Mouse (Mus musculus) layer of hippocampus, postnatal 14 days (tissue): ENCODE results near the gene Nsa2. TPM values are rescaled to one million over a fixed set of nuclear protein-coding genes. Genes with fewer than 3 reads are reported as not detected.
A peak's percentile ranks its signal among the peaks of the same experiment; 100 is the strongest.
"Not testable (repeated sequence)": the region's sequence is repeated elsewhere in the genome, so short reads cannot be mapped to it uniquely, and the experiment has no call there.

Experiments
- DNase-seq, 2 experiments: peaks; one replicate each; pipeline ENCODE4 v3.0.0; 2021 to 2022; ENCODE audit warnings: low spot score in 2 of 2, mixed read lengths in 1 of 2
- long read RNA-seq, 2 experiments: library from polyadenylated mRNA; stranded (forward); transcript quantifications; one replicate each; pipeline ENCODE4 v2.0.0; 2021
- total RNA-seq, 2 experiments: library from RNA; stranded (reverse); gene quantifications; 2 replicates each; pipeline ENCODE4 v1.2.3; 2021

The Nsa2 gene
- 10 to 100 TPM; 60.5 to 67.7 TPM for total RNA-seq
- long read RNA-seq, experiment 1, transcript Nsa2-201 (6 exons, 2,700 nt), result major isoform, 17 of 25 reads
- long read RNA-seq, experiment 1, partial matches to known transcripts, result 1 of 25 reads
- long read RNA-seq, experiment 1, other reads (novel, unspliced or antisense), result 7 of 25 reads
- long read RNA-seq, experiment 2, transcript Nsa2-201 (6 exons, 2,700 nt), result major isoform, 28 of 37 reads
- long read RNA-seq, experiment 2, partial matches to known transcripts, result 3 of 37 reads
- long read RNA-seq, experiment 2, other reads (novel, unspliced or antisense), result 6 of 37 reads

DNA sequence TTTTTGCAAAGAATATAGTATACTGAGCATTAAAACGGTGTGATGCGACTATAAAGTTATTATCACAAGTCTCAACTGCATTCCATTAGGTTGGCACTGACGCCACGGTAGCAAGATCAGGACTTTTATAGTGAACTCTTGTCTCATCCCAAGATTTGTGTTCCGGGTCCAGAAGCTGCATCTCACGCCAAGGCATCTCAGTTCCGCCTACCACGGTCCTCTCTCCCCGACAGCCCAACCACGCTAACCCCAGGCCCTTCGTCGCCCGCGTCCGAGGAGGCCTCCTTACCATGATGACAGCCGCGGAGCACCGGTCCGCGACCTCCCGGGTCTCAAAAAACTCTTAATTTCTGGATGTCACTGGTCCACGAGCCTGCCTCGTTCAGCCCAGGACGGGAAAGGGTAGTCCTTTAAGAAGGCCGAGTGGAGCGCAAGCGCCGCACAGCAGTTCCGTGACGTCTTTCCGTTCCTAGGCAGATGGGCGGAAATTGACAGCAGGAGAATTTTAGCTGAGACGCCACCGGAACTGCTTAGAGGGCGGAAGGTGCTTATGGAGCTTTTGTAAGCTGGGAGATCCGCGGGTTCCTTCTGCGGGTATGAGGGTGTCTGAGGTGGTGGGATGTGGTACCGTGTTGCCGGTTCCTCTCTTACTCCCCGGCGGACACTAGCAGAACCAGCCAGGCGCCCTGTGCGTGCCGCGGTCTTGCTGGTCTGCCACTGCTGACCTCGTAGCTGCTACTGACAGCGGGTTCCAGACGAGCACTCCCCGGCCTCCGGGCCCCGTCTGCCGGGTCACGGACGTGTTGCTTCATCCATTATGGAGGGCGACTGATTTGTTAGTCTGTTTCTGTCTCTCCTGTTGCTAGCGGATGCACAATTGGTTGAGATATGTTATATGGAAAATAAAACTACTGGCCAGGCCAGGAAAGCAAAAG, at the start of gene Nsa2, which contains the start of gene Gfm2:
Gene Nsa2 (minus strand): TSS at position 472 of the 935 bp plus-strand sequence.
Gene Gfm2 (plus strand): TSS at position 472 of the 935 bp plus-strand sequence.
- peak; percentile 94 to 95 for DNase-seq

DNA sequence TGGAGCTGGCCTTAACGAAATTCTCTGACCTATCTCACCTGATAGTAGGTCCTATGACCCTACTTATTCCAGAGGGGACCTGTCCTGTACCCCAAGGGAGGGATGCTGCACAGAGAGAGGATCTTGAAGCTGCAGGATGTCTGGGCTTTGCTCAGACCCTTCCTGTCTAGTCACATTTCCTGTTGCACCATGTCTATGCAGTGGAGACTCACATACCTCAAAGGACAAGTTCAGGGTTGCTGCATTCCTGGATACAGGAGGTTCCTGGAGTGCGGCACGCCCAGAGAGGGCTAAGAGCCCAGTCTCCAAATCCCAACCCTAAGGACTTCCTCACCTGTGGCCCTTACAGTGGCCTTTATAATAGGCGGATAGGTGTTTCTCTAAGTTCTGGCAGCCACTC, 48.6 kb upstream of the Nsa2 start:
- no peak for DNase-seq

DNA sequence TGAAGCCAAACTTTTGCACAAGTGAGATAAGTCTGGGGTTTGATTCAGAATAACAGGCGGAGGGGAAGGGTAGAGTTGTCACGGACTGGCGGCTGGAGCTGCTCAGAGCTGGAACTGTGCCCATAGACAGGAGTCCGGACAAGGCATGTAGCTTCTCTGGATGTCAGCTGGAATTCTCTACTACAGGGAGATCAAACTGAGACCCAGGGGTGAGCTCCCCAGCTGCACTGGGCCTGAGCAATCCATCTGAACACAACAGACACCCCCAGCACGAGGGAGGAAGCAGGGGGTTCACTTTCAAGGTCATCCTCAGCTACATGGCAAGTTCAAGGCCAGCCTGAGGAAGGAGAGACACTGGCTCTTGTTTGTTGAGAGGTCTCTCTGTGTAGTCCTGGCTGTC, 46.9 kb upstream of the Nsa2 start:
- DNase-seq, result no peak

DNA sequence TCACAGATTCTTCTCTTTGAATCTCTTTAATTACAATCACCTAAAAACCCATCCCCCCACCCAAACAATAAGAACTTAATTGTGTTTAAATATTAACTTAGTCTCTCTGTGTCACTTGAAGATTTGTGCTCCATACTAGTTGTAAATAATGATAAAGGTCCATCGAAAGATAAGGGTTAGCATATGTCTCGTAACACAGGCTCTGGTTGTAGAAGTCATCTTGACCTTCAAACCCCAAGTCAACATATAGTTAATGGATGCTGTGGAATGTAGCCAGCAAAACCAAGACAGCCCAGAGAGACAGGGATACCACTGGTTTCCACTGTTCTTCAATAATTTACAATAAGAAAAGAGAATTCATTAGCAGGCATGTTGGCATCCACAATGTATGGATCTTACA, 46.4 kb upstream of the Nsa2 start:
- no peak for DNase-seq

- DNase-seq, result no peak
Observed at GRCm38 (mm10) chr13:97182821-97183220, 45.1 kb upstream of the Nsa2 start.

- DNase-seq, result no peak
Observed at GRCm38 (mm10) chr13:97180113-97180828, 42.5 kb upstream of the Nsa2 start.

GRCm38 (mm10) chr13:97178943-97179342, 41.2 kb upstream of the Nsa2 start:
- no peak for DNase-seq

- DNase-seq, result no peak
Observed at GRCm38 (mm10) chr13:97176731-97177130, 39.0 kb upstream of the Nsa2 start.

- DNase-seq, result no peak
Observed at GRCm38 (mm10) chr13:97175520-97176264, 38.0 kb upstream of the Nsa2 start.

- DNase-seq, result peak in 1 of 2 experiments; percentile 28
Observed at GRCm38 (mm10) chr13:97145834-97146233, 8.1 kb upstream of the Nsa2 start.

DNA sequence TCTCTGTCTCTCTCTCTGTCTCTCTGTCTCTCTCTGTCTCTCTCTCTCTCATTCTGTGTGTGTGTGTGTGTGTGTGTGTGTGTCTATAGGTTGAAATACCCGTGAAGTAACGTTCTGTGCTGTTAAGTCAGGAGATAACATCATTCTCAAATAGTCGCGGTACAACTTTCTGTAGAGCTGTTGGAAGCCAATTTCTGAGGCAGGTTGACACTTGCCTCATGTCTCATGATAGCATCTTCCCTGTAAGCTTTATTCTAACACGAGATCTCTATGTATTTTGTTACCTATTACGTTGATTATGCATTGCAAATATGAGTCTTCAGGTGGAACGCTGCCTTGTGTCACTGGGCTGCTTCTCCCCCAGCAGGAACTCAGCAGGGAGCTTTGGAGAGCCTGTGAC, 4.6 kb upstream of the Nsa2 start:
- DNase-seq, result no peak

DNA sequence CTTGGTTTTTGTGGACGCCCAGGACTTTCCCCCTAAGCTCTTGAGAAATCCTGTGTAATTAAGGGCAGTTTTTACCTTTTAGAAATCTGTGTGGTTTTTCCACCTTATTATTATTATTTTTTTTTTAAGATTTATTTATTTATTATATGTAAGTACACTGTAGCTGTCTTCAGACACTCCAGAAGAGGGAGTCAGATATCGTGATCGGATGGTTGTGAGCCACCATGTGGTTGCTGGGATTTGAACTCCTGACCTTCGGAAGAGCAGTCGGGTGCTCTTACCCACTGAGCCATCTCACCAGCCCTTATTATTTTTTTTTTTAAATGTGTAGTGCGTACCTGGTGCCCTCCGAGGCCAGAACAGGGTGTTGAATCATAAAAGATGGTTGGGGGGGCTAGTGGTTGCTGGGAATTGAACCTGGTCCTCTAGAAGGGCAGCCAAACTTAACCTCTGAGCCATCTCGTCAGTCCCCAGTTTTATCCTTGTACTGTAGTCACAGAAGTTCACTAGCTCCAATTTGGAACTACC, 731 bp upstream of the Nsa2 start:
- DNase-seq, result not testable (repeated sequence)

GRCm38 (mm10) chr13:97130413-97130812, 7.3 kb downstream of the Nsa2 start:
- not testable (repeated sequence) for DNase-seq

DNA sequence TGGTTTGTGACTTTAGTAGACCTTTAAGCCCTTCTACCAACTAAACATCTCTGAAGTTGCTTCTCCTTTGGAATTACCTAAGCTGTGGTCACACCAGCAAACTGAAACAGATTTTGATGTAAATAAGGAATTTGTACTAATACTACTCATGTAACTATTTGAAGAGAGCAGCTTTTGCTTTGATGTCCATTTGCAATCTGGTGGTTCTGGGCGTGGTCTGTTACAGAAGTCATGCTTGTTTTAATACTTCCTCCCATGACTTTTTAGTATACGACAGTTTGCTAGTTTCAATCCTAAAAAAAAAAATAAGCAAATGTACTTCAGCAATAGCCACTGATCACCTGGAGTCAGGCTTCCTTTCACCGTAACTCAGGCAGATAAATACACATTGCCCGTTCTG, 8.1 kb downstream of the Nsa2 start:
- not testable (repeated sequence) for DNase-seq

DNA sequence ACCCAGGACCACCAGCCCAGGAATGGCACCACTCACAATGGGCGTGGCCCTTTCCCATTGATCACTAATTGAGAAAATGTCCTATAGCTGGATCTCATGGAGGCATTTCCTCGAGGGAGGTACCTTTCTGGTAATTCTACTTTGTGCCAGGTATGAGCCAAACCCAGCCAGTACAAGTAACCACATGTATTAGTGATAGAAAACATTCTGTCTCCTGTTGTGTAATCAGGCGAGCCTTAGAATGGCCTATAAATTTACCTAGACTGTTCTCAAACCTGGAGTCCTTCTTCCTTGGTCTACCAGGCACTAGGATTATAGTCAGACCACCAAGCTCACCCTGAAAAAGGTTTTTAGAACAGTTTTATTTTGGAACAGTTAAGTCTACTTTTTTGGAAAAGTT, 16.4 kb downstream of the Nsa2 start:
- no peak for DNase-seq

- no peak for DNase-seq
Observed at GRCm38 (mm10) chr13:97109046-97109445, 28.7 kb downstream of the Nsa2 start.

GRCm38 (mm10) chr13:97107721-97108120, 30.0 kb downstream of the Nsa2 start:
- not testable (repeated sequence) for DNase-seq

DNA sequence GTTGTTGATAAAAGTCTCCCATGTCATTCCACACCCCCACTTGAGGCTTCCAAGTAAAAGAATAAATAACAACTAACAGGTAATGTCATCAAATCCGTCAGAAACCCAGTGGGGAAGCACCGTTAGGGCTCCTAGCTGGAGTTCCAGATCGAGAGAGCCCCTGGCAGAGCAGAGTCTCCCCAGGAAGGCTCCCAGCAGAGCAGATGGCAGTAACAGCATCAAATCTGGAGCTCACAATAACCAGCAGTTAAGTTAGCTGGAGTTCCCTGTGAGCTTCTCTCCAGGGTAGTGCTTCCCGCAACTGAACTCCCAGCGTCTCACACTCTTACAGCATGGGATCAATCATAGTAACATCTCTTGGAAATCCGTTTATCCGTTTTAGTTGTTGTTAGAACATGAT, 32.7 kb downstream of the Nsa2 start:
- DNase-seq, result peak; percentile 36 to 67

DNA sequence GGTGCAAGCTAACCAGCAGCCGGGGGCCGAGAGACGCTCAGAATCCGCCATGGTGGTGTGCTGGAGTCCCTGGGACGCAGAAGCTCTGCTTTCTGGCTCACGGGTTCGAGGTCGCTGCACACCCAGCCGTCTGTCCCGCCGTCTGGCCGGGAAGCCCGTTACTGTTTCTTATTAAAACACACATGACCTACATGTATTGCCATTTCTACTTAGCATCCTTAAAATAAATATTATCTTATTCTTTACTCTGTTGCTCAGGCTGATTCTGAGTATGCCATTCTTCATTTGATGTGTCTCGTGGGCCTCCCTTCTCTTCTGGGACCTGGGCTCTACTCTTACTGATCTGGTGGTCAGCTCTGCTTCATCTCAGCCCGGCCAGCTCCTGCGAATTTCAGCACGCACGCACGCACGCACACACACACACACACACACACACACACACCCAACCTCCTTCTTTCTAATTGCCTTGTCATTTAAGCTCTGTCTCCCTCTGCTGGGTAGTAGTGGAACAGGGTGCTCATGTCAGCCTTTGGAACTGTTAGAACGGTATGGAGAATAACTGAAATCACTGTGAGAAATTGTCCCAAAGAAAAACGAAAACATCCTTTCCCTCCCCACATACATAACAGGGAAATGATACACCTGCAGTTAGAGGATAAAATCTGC, 38.4 kb downstream of the Nsa2 start, which contains the start of gene Gm6169:
Gene Gm6169 (minus strand): TSS at position 51 of the 666 bp plus-strand sequence.
- DNase-seq, result peak; percentile 49 to 75

DNA sequence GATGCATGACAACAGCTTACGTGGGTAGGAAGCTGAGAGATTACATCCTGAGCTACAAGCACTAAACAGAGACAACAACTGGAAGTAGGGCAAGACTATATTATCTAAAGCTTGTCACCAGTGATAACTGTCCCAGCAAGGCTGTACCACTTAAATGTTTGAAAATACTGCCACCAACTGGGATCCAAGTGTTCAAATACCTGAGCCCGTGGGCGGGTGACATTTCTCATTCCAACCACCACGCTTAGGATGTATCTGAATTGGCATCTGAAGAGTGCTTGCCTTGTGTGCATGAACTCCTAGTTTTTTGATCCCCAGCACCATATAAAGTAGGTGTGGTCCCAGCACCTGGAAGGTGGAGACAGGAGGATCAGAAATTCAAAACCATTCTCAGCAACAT, 42.0 kb downstream of the Nsa2 start:
- no peak for DNase-seq
